In the genomic region with DNA sequence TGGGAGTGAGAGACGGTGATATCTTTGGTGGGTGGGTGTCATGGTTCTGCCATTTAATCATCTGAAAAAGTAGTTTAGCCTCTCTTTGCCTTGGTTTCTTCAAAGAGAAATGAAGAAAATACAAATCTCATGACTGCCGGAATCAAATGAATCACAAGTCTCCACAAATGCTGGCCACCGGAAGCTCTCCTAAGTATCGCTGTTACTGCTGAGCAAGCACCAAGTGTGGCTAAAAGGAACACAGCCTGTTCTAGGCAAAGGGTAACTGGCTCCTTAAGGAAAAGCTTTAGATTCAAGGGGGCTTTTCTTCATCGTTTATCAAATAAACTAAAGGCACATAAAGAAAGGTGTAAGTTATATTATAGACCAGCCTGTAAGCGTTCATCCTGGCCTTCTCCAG, we compare ENCODE assay signal across 26 mouse cellular contexts. TPM values are rescaled to one million over a fixed set of nuclear protein-coding genes. Genes with fewer than 3 reads are reported as not detected.
A peak's percentile ranks its signal among the peaks of the same experiment; 100 is the strongest.
DNase-seq lines count a peak whose midpoint lies in the region; ATAC-seq and TF ChIP-seq lines count a peak whose summit lies in the region.
"Had no signal": no experiment of that assay in that cellular context is flagged by ENCODE, and none has a peak within 500 bp of the region (broad histone marks: within the 10 kb centered on the region; RNA-seq: fewer than 3 reads in every experiment).

No protein-coding gene starts in this region.

- no peak overlapping the region for H3K4me3 ChIP-seq in lung, embryonic 14.5 days (ENCODE audit: low read depth, low read length)
- no peak overlapping the region for H3K4me3 ChIP-seq in lung, postnatal 0 days (ENCODE audit: low read depth, low read length)
- H3K4me3 ChIP-seq: embryonic facial prominence, embryonic 12.5 days; embryonic facial prominence, embryonic 15.5 days; erythroblast, embryonic 14.5 days; forebrain, embryonic 12.5 days; forebrain, embryonic 15.5 days; hindbrain, embryonic 10.5 days; hindbrain, embryonic 13.5 days had no signal

- peak; percentile 33 for DNase-seq in lung, embryonic 14.5 days
- no peak for DNase-seq in lung, postnatal 36 days
- no peak for DNase-seq in lung, postnatal 0 days (ENCODE audit: low spot score)
- no peak for DNase-seq in lung, postnatal 4 days
- peak; percentile 25 for DNase-seq in adipocyte (ENCODE audit: low spot score)
- DNase-seq in lung, postnatal 14 days = peak; percentile 26
- no peak for DNase-seq in frontal cortex, postnatal 14 days (ENCODE audit: low spot score in 2 of 2)
- no peak for DNase-seq in right cerebral cortex, postnatal 14 days
- DNase-seq: adrenal gland, postnatal 10 days; adrenal gland, postnatal 36 days; cerebellum, adult 11 months; cerebellum, adult 2 months; cerebellum, adult 9-11 months; cerebellum, postnatal 25 days; heart, adult 11 months had no signal

- 60% methylated on average over 6 of the region's 6 CpGs for WGBS in lung, embryonic 14.5 days
- 53% methylated on average over 6 of the region's 6 CpGs for WGBS in lung, postnatal 0 days

- H3K4me2 ChIP-seq in lung, embryonic 14.5 days = no peak overlapping the region
- H3K4me2 ChIP-seq in lung, postnatal 0 days (replicated peaks; ENCODE audit: low read depth, low read length) = no peak overlapping the region
- H3K4me2 ChIP-seq: embryonic facial prominence, embryonic 12.5 days; embryonic facial prominence, embryonic 15.5 days; forebrain, embryonic 12.5 days; forebrain, embryonic 15.5 days; heart, embryonic 11.5 days; hindbrain, embryonic 13.5 days had no signal

- 0 out of 2 replicates have a peak, but pooled peaks cover 11% of the 10 kb centered on the region for H3K4me1 ChIP-seq in lung, embryonic 14.5 days (ENCODE audit: insufficient read depth)
- peaks cover 3% of the 10 kb centered on the region; the same call in 1 of the 2 replicates for H3K4me1 ChIP-seq in lung, postnatal 0 days (ENCODE audit: insufficient read depth, low read depth, low read length)
- H3K4me1 ChIP-seq: forebrain, embryonic 15.5 days had no signal

- ATAC-seq in lung, embryonic 14.5 days (ENCODE audit: insufficient read depth) = no peak
- ATAC-seq in lung, postnatal 0 days = no peak
- ATAC-seq: activated CD4-positive, CD25-positive, alpha-beta regulatory T cell, adult 4 months; CD4-positive, CD25-positive, alpha-beta regulatory T cell, adult 4 months; forebrain, embryonic 15.5 days; hindbrain, embryonic 16.5 days had no signal

- no peak for TF ChIP-seq CTCF in lung, embryonic 14.5 days (IDR thresholded peaks at IDR 0.05; ENCODE audit: low read depth)
- TF ChIP-seq CTCF in lung, postnatal 0 days (IDR thresholded peaks at IDR 0.05) = no peak

- H3K9ac ChIP-seq in lung, embryonic 14.5 days = no peak overlapping the region
- H3K9ac ChIP-seq in lung, postnatal 0 days (replicated peaks; ENCODE audit: low read depth) = no peak overlapping the region
- H3K9ac ChIP-seq: embryonic facial prominence, embryonic 12.5 days; embryonic facial prominence, embryonic 15.5 days; forebrain, embryonic 12.5 days; forebrain, embryonic 15.5 days; hindbrain, embryonic 13.5 days had no signal

- H3K9me3 ChIP-seq in lung, embryonic 14.5 days (ENCODE audit: low read depth, low read length) = no peaks in the 10 kb centered on the region
- no peaks in the 10 kb centered on the region for H3K9me3 ChIP-seq in lung, postnatal 0 days (ENCODE audit: low read length)
- H3K9me3 ChIP-seq: embryonic facial prominence, embryonic 12.5 days; embryonic facial prominence, embryonic 15.5 days; forebrain, embryonic 12.5 days; forebrain, embryonic 15.5 days; hindbrain, embryonic 10.5 days; hindbrain, embryonic 13.5 days had no signal

- TF ChIP-seq EP300 in lung, postnatal 0 days (IDR thresholded peaks at IDR 0.05) = no peak

- H3K27ac ChIP-seq in lung, embryonic 14.5 days (ENCODE audit: low read depth) = no peak overlapping the region; the same call in 1 of the 2 replicates
- H3K27ac ChIP-seq in lung, postnatal 0 days (ENCODE audit: low read length) = 0 out of 2 replicates have a peak overlapping the region, but pooled peaks have one; percentile 52
- H3K27ac ChIP-seq: embryonic facial prominence, embryonic 12.5 days; embryonic facial prominence, embryonic 15.5 days; forebrain, embryonic 12.5 days; forebrain, embryonic 15.5 days; hindbrain, embryonic 10.5 days; hindbrain, embryonic 13.5 days had no signal

- no peaks in the 10 kb centered on the region for H3K27me3 ChIP-seq in lung, embryonic 14.5 days (ENCODE audit: insufficient read depth, low read length)
- H3K27me3 ChIP-seq in lung, postnatal 0 days (replicated peaks; ENCODE audit: insufficient read depth, low read length) = no peaks in the 10 kb centered on the region
- H3K27me3 ChIP-seq: embryonic facial prominence, embryonic 12.5 days; embryonic facial prominence, embryonic 15.5 days; forebrain, embryonic 12.5 days; forebrain, embryonic 15.5 days; hindbrain, embryonic 13.5 days had no signal

- peaks cover 21% of the 10 kb centered on the region for H3K36me3 ChIP-seq in lung, embryonic 14.5 days (ENCODE audit: insufficient read depth)
- no peaks in the 10 kb centered on the region for H3K36me3 ChIP-seq in lung, postnatal 0 days (ENCODE audit: insufficient read depth, low read length)
- H3K36me3 ChIP-seq: embryonic facial prominence, embryonic 15.5 days; forebrain, embryonic 12.5 days; forebrain, embryonic 15.5 days; hindbrain, embryonic 10.5 days; hindbrain, embryonic 13.5 days had no signal

RNA-seq across cellular contexts. Expression of gene Tgfb2, which starts 30.5 kb away (rescaled TPM):
- polyA plus RNA-seq in lung, embryonic 14.5 days (2014; fragmentation: Nextera tagmentation; extraction: Ambion mirVana) = 83.9 and 86.5 TPM in 2 replicates
- polyA plus RNA-seq in lung, postnatal 0 days (2015; fragmentation: Nextera tagmentation; extraction: Ambion mirVana) = 49.7 and 58.2 TPM in 2 replicates
- polyA plus RNA-seq: erythroblast, embryonic 14.5 days had no signal

Comparison
In these comparisons a context has a peak if more than half of its experiments do, and no peak if none do; other contexts are left out.
1. DNase-seq: peak in lung, embryonic 14.5 days (single experiment), adipocyte (single experiment) and lung, postnatal 14 days (single experiment); none in lung, postnatal 36 days (single experiment), lung, postnatal 0 days (single experiment), lung, postnatal 4 days (0 of 2), frontal cortex, postnatal 14 days (0 of 2) and right cerebral cortex, postnatal 14 days (single experiment).